Mouse (Mus musculus): ENCODE measurements around the gene 9830107B12Rik. TPM values are rescaled to one million over a fixed set of nuclear protein-coding genes. Genes with fewer than 3 reads are reported as not detected.

Gene 9830107B12Rik
- polyA plus RNA-seq, 1 experiment from 2014 or later: not detected

DNA sequence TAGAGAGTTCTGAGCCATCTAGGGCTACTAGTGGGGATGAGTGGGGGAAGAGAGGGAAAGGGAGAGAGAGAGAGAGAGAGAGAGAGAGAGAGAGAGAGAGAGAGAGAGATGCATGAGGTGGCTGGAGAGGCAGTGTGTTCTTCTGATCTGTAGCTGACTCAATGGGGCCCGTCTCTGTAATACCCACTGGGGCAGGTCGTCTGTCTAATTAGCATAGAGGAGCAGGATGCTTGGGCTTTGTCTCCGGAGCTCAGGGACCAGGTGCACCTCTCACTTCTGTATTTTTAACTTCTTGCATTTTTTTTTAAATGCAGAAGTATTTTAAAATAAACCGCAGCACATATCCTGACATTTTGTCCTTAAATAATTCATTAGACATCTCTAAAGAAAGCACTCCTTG, 38.7 kb downstream of the 9830107B12Rik start:
- Histone ChIP-seq H3K4me2 (no peak overlapping the region), H3K9ac (no peak overlapping the region), H3K27ac (no peak overlapping the region), H3K27me3 (no peaks in the 10 kb centered on the region), H3K4me1 (no peaks in the 10 kb centered on the region), H3K36me3 (no peaks in the 10 kb centered on the region), H3K9me3 (no peaks in the 10 kb centered on the region), H3K4me3 (no peak overlapping the region)
- WGBS: 52% methylated on average over 4 of the region's 4 CpGs
- no peak for ATAC-seq (ENCODE audit: insufficient number of reproducible peaks, low FRiP score, low TSS enrichment, low read depth)

DNA sequence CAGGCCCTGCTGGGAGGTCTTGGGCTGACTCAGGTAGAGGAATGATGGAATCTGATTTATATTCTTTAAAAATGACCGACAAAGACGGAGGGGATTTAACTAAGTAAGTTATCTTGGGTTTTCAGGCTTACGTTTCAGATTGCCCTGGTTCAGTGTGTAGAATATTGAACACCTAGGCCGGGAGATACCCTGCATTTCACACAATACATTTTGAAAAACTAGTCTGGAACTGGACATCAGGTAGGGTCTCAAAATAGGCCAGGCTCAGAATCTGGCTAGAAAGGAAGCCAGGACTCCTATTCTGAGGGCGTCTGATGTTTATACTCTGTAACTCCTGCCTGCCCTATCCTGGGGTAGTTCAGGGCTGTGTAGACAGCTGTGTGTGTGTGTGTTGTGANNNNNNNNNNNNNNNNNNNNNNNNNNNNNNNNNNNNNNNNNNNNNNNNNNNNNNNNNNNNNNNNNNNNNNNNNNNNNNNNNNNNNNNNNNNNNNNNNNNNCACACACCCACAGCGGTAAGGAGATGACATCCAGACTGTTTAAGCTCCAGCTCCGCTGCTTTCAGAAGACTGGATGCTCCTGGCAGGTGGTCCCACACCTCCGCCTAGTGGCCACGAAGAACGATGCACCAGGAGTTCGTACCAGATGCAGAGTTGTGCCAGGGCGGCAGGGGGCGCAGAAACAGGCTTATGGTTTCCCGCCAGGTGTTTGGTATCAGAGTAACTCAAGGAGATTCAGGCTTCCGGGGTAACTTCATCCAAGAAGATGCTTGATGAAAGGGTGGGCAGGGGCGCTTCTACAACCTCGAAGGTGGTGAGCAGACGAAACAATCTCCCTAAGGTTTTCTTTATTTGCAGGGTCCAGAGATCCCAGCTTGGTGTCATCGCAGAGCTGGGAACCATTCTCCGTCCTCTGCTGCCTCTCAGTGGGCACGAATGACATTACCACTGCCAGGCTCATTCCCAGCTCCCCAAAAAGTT, 45.3 kb downstream of the 9830107B12Rik start:
- 13% methylated on average over 20 of the region's 21 CpGs for WGBS
- ATAC-seq (ENCODE audit: insufficient number of reproducible peaks, low FRiP score, low TSS enrichment, low read depth): peak; percentile 48; the same call in 1 of the 2 replicates
- Histone ChIP-seq H3K4me2 (peak overlapping the region; percentile 47), H3K4me3 (peak overlapping the region; percentile 36), H3K4me1 (peaks cover 46% of the 10 kb centered on the region), H3K9ac (no peak overlapping the region), H3K36me3 (no peaks in the 10 kb centered on the region), H3K27ac (no peak overlapping the region), H3K27me3 (peaks cover 36% of the 10 kb centered on the region), H3K9me3 (no peaks in the 10 kb centered on the region)

DNA sequence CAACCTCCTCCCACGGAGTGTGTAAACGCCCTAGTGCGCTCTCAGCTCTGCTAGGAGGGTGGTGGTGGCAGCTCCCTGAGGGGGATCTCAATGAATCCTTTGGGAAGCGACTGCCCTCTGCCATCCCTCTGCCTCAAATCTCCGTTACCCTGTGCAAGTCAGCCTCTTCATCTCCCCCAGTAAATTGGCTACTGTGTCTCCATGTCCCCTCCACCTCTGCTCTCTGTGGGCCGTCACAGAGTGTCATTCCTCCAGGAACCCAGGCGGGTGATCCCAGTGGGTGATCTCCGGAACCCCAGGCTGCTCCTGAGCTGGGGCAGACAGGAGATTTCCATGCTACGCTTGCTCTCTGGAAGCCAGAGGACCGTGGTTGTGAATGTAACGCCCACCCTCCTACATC, 46.8 kb downstream of the 9830107B12Rik start:
- H3K4me3 ChIP-seq: no peak overlapping the region
- H3K27me3 ChIP-seq: peaks cover 46% of the 10 kb centered on the region
- no peak overlapping the region for H3K4me2 ChIP-seq
- peaks cover 58% of the 10 kb centered on the region for H3K4me1 ChIP-seq
- no peak overlapping the region for H3K27ac ChIP-seq
- no peaks in the 10 kb centered on the region for H3K9me3 ChIP-seq
- H3K9ac ChIP-seq: no peak overlapping the region
- WGBS: 25% methylated on average over 11 of the region's 11 CpGs
- no peak for ATAC-seq (ENCODE audit: insufficient number of reproducible peaks, low FRiP score, low TSS enrichment, low read depth)
- no peaks in the 10 kb centered on the region for H3K36me3 ChIP-seq

DNA sequence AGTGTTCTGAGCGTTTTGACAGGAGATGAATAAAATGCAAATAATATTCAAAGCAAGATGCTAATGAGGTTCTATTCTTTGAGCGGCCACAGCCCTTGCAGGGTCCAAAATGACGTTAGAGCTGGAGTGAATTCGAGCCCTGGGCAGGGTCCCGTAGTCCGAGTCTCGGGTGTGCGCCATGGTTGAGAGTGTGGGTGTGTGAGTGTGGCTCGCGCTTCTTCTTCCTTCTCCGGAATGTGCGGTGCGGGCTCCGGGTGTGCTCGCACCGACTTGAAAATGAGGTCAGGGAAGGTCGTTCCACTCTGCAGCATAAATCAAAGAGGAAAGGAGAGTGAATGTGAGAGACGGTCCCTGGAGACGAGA, 47.6 kb downstream of the 9830107B12Rik start:
- peak overlapping the region; percentile 30; the same call in 1 of the 2 replicates for H3K4me3 ChIP-seq
- ATAC-seq (ENCODE audit: insufficient number of reproducible peaks, low FRiP score, low TSS enrichment, low read depth): no peak
- H3K4me1 ChIP-seq: peaks cover 58% of the 10 kb centered on the region
- peak overlapping the region; percentile 57 for H3K4me2 ChIP-seq
- no peaks in the 10 kb centered on the region for H3K36me3 ChIP-seq
- H3K27ac ChIP-seq: 0 out of 2 replicates have a peak overlapping the region, but pooled peaks have one; percentile 4
- WGBS: 2% methylated on average over 19 of the region's 19 CpGs
- no peaks in the 10 kb centered on the region for H3K9me3 ChIP-seq
- H3K27me3 ChIP-seq: peaks cover 50% of the 10 kb centered on the region
- H3K9ac ChIP-seq: no peak overlapping the region

DNA sequence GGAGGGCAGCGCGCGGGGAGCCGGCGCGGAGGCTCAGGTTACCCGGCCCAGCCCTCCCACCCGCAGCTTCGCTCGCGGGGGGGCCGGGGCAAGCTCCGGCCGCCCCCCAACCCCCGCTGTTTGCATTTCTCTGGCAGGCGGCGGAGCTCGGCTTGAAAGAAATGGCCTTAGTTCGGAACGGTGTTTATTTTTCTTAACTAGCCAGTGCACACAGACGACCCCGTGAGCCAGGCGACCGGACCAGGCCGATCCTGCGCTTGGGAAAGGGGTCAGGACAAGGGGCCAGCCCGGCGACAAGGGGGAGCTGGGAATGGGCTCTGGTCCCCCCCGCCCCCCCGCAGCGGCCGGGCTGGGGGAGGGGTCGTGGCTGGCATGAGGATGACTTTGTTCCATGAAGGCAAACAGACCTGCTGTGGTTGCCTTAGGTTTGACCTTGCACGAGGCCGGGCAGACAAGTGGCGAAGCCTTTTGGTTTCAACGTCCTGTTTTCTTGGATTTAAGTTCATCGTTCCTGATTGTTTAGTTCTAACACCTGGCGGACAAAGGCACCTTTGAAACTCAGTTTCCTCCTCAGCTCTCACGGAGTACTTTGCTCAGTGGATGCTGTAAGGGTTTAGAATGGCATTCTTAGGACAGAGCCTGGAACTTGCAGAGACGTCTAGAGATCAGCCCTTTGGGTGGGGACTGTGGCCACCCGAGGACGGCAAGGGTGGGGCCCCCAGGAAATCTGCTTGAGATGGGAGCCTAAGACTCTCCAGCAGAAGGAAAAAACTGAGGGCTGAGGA, 48.1 kb downstream of the 9830107B12Rik start:
- peaks cover 58% of the 10 kb centered on the region for H3K4me1 ChIP-seq
- WGBS: under 1% methylated on average over 43 of the region's 43 CpGs

DNA sequence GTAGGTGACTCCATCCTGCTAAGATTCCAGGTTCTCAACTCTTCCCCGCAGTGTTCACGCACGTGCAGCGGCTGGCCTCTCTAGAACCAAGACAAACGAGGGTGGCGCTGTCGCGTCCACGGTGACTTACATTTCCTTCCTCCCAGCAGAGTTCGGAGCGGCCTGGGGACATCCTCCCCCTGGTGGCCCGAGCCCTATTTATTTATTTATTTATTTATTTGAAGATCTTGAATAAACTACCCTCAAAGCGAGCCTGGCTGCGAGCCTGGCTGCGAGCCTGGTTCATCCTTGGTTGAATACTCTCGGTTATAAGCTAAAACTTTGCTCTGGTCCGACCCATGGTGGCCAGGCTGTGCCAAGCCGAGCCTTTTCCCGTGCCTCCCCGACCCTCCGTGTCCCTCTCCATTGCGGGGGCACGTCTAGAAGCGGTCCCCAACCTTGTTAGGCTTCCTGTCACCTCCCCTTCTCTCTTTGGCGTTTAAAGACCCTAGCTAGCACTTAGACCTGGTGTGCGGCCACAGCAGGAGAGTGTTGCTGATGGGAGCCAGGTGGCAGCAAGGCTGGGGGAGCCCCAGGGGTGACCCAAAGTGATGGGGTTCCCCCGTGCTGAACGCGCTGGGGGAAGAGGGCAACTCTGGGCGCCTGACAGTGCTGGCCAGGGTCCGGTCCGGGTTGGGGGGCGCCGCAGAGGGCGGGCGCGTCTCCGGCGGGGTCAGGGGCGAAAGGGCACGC, 48.9 kb downstream of the 9830107B12Rik start:
- 2% methylated on average over 29 of the region's 41 CpGs for WGBS
- no peak for ATAC-seq (ENCODE audit: insufficient number of reproducible peaks, low FRiP score, low TSS enrichment, low read depth)
- peak overlapping the region; percentile 30 for H3K4me3 ChIP-seq
- peak overlapping the region; percentile 57 for H3K4me2 ChIP-seq
- H3K36me3 ChIP-seq: no peaks in the 10 kb centered on the region
- peaks cover 58% of the 10 kb centered on the region for H3K4me1 ChIP-seq
- peaks cover 50% of the 10 kb centered on the region for H3K27me3 ChIP-seq
- H3K9me3 ChIP-seq: no peaks in the 10 kb centered on the region
- H3K27ac ChIP-seq: no peak overlapping the region
- no peak overlapping the region for H3K9ac ChIP-seq

More for the DNA sequence above, 48.1 kb downstream of the 9830107B12Rik start:
- H3K27me3 ChIP-seq: peaks cover 50% of the 10 kb centered on the region
- H3K27ac ChIP-seq: 0 out of 2 replicates have a peak overlapping the region, but pooled peaks have one; percentile 4
- no peak overlapping the region for H3K9ac ChIP-seq
- ATAC-seq (ENCODE audit: insufficient number of reproducible peaks, low FRiP score, low TSS enrichment, low read depth): no peak
- H3K4me2 ChIP-seq: peak overlapping the region; percentile 57
- H3K9me3 ChIP-seq: no peaks in the 10 kb centered on the region
- peak overlapping the region; percentile 30 for H3K4me3 ChIP-seq
- H3K36me3 ChIP-seq: no peaks in the 10 kb centered on the region

DNA sequence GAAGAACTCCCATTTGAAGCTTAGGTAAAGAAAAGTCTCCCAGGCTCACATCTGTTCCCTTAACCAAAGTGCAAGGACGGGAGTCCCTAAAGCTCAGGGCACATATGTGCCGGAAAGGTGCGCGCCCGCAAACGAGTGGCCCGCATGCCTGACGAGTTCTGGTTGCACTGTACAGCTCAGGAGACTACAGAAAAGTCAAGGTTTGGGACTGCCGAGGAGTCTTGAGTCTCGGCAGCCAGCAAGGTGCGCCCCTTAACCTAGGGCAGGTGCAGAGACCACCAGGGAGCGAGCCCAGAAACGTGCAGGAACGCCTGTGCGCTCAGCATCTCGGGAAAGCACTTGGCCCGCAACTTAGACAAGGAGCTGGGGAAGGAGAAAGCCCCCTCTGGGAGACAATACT, 49.7 kb downstream of the 9830107B12Rik start:
- no peaks in the 10 kb centered on the region for H3K36me3 ChIP-seq
- H3K27me3 ChIP-seq: peaks cover 50% of the 10 kb centered on the region
- H3K9me3 ChIP-seq: no peaks in the 10 kb centered on the region
- H3K4me1 ChIP-seq: peaks cover 58% of the 10 kb centered on the region
- H3K9ac ChIP-seq: no peak overlapping the region
- no peak for ATAC-seq (ENCODE audit: insufficient number of reproducible peaks, low FRiP score, low TSS enrichment, low read depth)
- peak overlapping the region; percentile 57; the same call in 1 of the 2 replicates for H3K4me2 ChIP-seq
- no peak overlapping the region for H3K27ac ChIP-seq
- H3K4me3 ChIP-seq: no peak overlapping the region; the same call in 1 of the 2 replicates
- 10% methylated on average over 17 of the region's 17 CpGs for WGBS

DNA sequence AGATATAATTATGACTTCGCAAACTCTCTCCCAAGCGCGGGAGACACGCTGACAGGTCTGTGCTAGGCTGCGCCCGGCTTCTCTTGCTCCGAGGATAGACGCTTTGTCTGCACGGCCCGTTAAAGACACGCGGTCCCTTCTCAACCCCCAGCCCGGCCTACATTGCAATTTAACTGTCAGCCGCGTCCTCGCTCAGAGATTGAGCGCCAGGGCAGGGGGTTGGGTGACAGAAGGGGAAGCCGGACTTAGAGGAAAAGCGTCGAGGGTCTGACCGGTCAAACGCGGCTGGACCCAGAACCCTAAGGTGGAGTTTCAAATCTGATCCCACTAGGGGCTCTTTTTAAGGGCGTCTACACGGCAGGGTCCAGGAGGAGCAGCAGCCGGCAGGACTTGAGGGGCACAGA, 50.3 kb downstream of the 9830107B12Rik start:
- H3K9ac ChIP-seq: no peak overlapping the region
- H3K9me3 ChIP-seq: no peaks in the 10 kb centered on the region

DNA sequence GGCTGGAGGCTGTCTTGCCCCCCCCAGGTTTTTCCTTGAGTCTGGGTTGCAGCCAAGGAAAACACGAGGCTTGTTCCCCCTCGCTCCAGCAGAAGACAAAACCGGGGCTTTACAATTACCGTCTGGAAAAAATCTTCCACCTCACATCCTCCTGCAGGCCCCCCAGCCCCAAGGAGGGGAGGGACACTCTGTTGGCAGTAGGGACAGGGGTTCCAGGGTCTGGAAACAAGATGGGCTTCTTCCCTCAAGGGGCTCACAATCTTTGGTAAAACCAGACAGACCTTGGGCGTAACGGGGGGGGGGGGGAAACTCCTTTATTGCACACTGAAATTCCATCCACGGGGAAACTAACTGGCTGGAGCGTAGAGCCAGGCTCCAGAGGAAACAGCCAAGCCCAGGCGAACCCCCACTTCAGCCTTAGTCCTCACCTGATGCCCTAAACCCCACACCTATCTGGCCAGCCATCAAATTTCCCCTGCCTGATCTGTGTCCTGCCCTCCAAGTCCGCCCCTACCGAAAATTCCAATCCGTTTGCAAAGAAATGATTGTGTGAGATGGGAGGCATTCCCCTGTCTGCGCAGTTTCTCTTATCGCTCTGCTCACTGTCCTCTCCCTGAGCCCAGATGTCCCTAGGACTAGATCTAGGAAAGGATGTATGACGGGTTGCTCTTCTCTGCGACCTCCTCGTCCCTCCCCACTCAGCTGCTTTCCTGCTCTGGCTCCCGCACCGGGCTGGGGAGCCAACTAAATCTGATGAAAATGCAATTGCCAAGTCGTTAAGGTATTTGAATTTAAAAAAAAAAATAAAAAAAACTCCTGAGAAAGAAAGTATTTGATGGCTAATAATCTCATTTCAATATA, 51.0 kb downstream of the 9830107B12Rik start:
- peaks cover 53% of the 10 kb centered on the region for H3K4me1 ChIP-seq
- WGBS: 5% methylated on average over 20 of the region's 20 CpGs
- H3K36me3 ChIP-seq: no peaks in the 10 kb centered on the region

More for the DNA sequence above, 50.3 kb downstream of the 9830107B12Rik start:
- 0 out of 2 replicates have a peak overlapping the region, but pooled peaks have one; percentile 9 for H3K4me3 ChIP-seq
- ATAC-seq (ENCODE audit: insufficient number of reproducible peaks, low FRiP score, low TSS enrichment, low read depth): no peak
- H3K4me1 ChIP-seq: peaks cover 58% of the 10 kb centered on the region
- no peaks in the 10 kb centered on the region for H3K36me3 ChIP-seq
- peak overlapping the region; percentile 69 for H3K27ac ChIP-seq
- peak overlapping the region; percentile 20; the same call in 1 of the 2 replicates for H3K4me2 ChIP-seq
- WGBS: 3% methylated on average over 26 of the region's 26 CpGs
- H3K27me3 ChIP-seq: peaks cover 50% of the 10 kb centered on the region

DNA sequence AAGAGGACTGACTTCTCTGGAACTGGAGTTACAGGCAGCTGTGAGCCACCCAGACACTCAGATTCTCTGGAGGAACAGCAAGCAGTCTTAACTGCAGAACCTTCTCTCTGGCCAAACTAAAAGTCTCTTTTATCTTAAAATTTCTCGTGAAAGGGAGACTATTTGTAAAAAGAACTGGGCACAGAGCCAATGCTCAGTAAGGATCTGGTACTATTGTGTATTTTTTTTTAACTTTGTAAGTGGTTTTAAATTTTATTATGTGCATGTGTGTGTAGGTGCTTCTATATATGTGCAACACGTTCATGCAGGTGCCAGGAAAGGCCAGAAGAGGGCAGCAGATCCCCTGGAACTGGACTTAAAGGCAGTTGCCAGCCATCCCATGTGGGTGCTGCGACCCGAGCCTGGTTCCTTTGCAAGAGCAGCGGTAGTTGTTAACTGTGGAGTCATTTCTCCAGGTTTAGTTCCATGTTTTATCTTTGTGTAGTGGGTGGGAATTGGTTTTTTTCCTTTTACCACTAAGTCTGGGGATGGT, 52.7 kb downstream of the 9830107B12Rik start:
- ATAC-seq (ENCODE audit: insufficient number of reproducible peaks, low FRiP score, low TSS enrichment, low read depth): no peak
- no peak overlapping the region for H3K4me2 ChIP-seq
- WGBS: 62% methylated on average over 5 of the region's 5 CpGs
- H3K27me3 ChIP-seq: peaks cover 36% of the 10 kb centered on the region
- no peaks in the 10 kb centered on the region for H3K36me3 ChIP-seq
- H3K27ac ChIP-seq: peak overlapping the region; percentile 40; the same call in 1 of the 2 replicates
- H3K9ac ChIP-seq: no peak overlapping the region
- H3K4me3 ChIP-seq: no peak overlapping the region
- H3K4me1 ChIP-seq: peaks cover 38% of the 10 kb centered on the region
- H3K9me3 ChIP-seq: no peaks in the 10 kb centered on the region

More for the DNA sequence above, 51.0 kb downstream of the 9830107B12Rik start:
- H3K9ac ChIP-seq: no peak overlapping the region
- H3K27ac ChIP-seq: peak overlapping the region; percentile 69
- ATAC-seq (ENCODE audit: insufficient number of reproducible peaks, low FRiP score, low TSS enrichment, low read depth): peak; percentile 31; the same call in 1 of the 2 replicates
- H3K27me3 ChIP-seq: peaks cover 50% of the 10 kb centered on the region
- H3K4me2 ChIP-seq: peak overlapping the region; percentile 31
- no peak overlapping the region for H3K4me3 ChIP-seq
- no peaks in the 10 kb centered on the region for H3K9me3 ChIP-seq
